Mouse (Mus musculus) neural tube, embryonic 15.5 days (tissue): ENCODE results near the gene Ntn5. TPM values are rescaled to one million over a fixed set of nuclear protein-coding genes. Genes with fewer than 3 reads are reported as not detected.

Experiments used
- ATAC-seq: fragments of 200-750 bp; cut with Nextera tagmentation; 2 replicates; pipeline ENCODE4 v1.8.0; 2017; ENCODE audit warnings: mild to moderate bottlenecking, moderate TSS enrichment, moderate library complexity; ENCODE audit not compliant: low FRiP score
- H3K27ac ChIP-seq: fragments of 300-500 bp; sonication (generic); replicated peaks from 2 replicates; pipeline ENCODE4 v1.5.1; 2015; ENCODE audit warnings: mild to moderate bottlenecking, inconsistent platforms
- H3K27me3 ChIP-seq: fragments of 300-500 bp; sonication (generic); replicated peaks from 2 replicates; pipeline ENCODE4 v1.6.1; 2015; ENCODE audit warnings: inconsistent platforms
- H3K36me3 ChIP-seq: fragments of 300-500 bp; sonication (generic); 2 replicates; pipeline ENCODE4 v1.6.1; 2015; ENCODE audit warnings: inconsistent platforms
- H3K4me1 ChIP-seq: fragments of 300-500 bp; sonication (generic); 2 replicates; pipeline ENCODE4 v1.6.1; 2015; ENCODE audit warnings: inconsistent platforms
- H3K4me2 ChIP-seq: fragments of 300-500 bp; sonication (generic); 2 replicates; pipeline ENCODE4 v1.6.1; 2015; ENCODE audit warnings: inconsistent platforms, mild to moderate bottlenecking, moderate library complexity
- H3K4me3 ChIP-seq: fragments of 300-500 bp; sonication (generic); replicated peaks from 2 replicates; pipeline ENCODE4 v1.5.1; 2015; ENCODE audit warnings: mild to moderate bottlenecking, inconsistent platforms
- H3K9ac ChIP-seq: fragments of 300-500 bp; sonication (generic); replicated peaks from 2 replicates; pipeline ENCODE4 v1.6.1; 2015; ENCODE audit warnings: mild to moderate bottlenecking, inconsistent platforms
- H3K9me3 ChIP-seq: fragments of 300-500 bp; sonication (generic); replicated peaks from 2 replicates; pipeline ENCODE4 v1.6.1; 2016; ENCODE audit warnings: inconsistent platforms
- WGBS: fragments of 180-500 bp; shearing (Covaris S2); methylation state at CpG from one replicate; pipeline ENCODE4 v1.1.7; 2015; ENCODE audit warnings: mixed read lengths; 5-methylcytosine and 5-hydroxymethylcytosine counted together
- polyA plus RNA-seq: library from polyadenylated mRNA; unstranded; fragments of >200 nt; fragmentation: Nextera tagmentation; extraction: Ambion mirVana; gene quantifications from 2 replicates; pipeline ENCODE4 v1.2.1, GENCODE M21; 2015

Ntn5 gene
- polyA plus RNA-seq, 1 experiment from 2014 or later: 1.9 TPM

- 95% methylated on average over 14 of the region's 14 CpGs for WGBS
- H3K36me3 ChIP-seq: peaks cover 67% of the 10 kb centered on the region
- H3K27ac ChIP-seq: no peak overlapping the region
- H3K9ac ChIP-seq: no peak overlapping the region
- no peak for ATAC-seq
- no peak overlapping the region for H3K4me3 ChIP-seq
- no peaks in the 10 kb centered on the region for H3K27me3 ChIP-seq
- peaks cover 13% of the 10 kb centered on the region for H3K4me1 ChIP-seq
- H3K9me3 ChIP-seq: no peaks in the 10 kb centered on the region
- H3K4me2 ChIP-seq: no peak overlapping the region
Observed at GRCm38 (mm10) chr7:45723781-45724180, 40.0 kb downstream of the Ntn5 start.

GRCm38 (mm10) chr7:45725151-45725550 is 41.3 kb downstream of the Ntn5 start:
- H3K36me3 ChIP-seq: peaks cover 61% of the 10 kb centered on the region

GRCm38 (mm10) chr7:45725713-45726112 is 41.9 kb downstream of the Ntn5 start, which contains the start of gene Spaca4:
TSS of gene Spaca4 (minus strand) at chr7:45725813.
- Histone ChIP-seq H3K9ac (no peak within 1 kb of the TSS), H3K4me1 (no peaks in the 10 kb centered on the region), H3K9me3 (no peaks in the 10 kb centered on the region), H3K27ac (no peak within 1 kb of the TSS), H3K4me2 (no peak within 1 kb of the TSS), H3K27me3 (no peaks in the 10 kb centered on the region), H3K36me3 (peaks cover 56% of the 10 kb centered on the region), H3K4me3 (no peak within 1 kb of the TSS)
- ATAC-seq: no peak
- WGBS: 94% methylated on average over 11 of the region's 11 CpGs

More at GRCm38 (mm10) chr7:45725151-45725550, 41.3 kb downstream of the Ntn5 start:
- H3K27ac ChIP-seq: no peak overlapping the region
- 90% methylated on average over 9 of the region's 9 CpGs for whole genome bisulfite sequencing
- no peak overlapping the region for H3K9ac ChIP-seq
- H3K27me3 ChIP-seq: no peaks in the 10 kb centered on the region
- H3K4me2 ChIP-seq: no peak overlapping the region
- H3K4me1 ChIP-seq: no peaks in the 10 kb centered on the region
- H3K4me3 ChIP-seq: no peak overlapping the region
- no peaks in the 10 kb centered on the region for H3K9me3 ChIP-seq
- no peak for ATAC-seq

- no peak overlapping the region for H3K9ac ChIP-seq
- 93% methylated on average over 10 of the region's 10 CpGs for WGBS
Observed at GRCm38 (mm10) chr7:45726419-45726818, 42.6 kb downstream of the Ntn5 start.

GRCm38 (mm10) chr7:45727625-45728024 is 43.8 kb downstream of the Ntn5 start:
- Histone ChIP-seq H3K4me1 (peaks cover 3% of the 10 kb centered on the region; the same call in 1 of the 2 replicates), H3K4me2 (no peak overlapping the region), H3K27ac (no peak overlapping the region), H3K36me3 (peaks cover 44% of the 10 kb centered on the region), H3K27me3 (no peaks in the 10 kb centered on the region), H3K9me3 (no peaks in the 10 kb centered on the region), H3K4me3 (no peak overlapping the region), H3K9ac (no peak overlapping the region)
- WGBS: 85% methylated on average over 3 of the region's 3 CpGs
- ATAC-seq: no peak

More at GRCm38 (mm10) chr7:45726419-45726818, 42.6 kb downstream of the Ntn5 start:
- Histone ChIP-seq H3K4me3 (no peak overlapping the region), H3K4me2 (no peak overlapping the region), H3K27me3 (no peaks in the 10 kb centered on the region), H3K9me3 (no peaks in the 10 kb centered on the region), H3K27ac (no peak overlapping the region), H3K36me3 (peaks cover 49% of the 10 kb centered on the region), H3K4me1 (peaks cover 3% of the 10 kb centered on the region; the same call in 1 of the 2 replicates)
- no peak for ATAC-seq

GRCm38 (mm10) chr7:45730727-45731431 is 47.1 kb downstream of the Ntn5 start:
- no peaks in the 10 kb centered on the region for H3K27me3 ChIP-seq
- no peak overlapping the region for H3K9ac ChIP-seq
- H3K4me2 ChIP-seq: no peak overlapping the region
- no peak overlapping the region for H3K4me3 ChIP-seq
- WGBS: 16% methylated on average over 16 of the region's 16 CpGs
- no peaks in the 10 kb centered on the region for H3K9me3 ChIP-seq
- ATAC-seq: no peak
- peaks cover 13% of the 10 kb centered on the region for H3K36me3 ChIP-seq
- H3K27ac ChIP-seq: no peak overlapping the region
- peaks cover 3% of the 10 kb centered on the region; the same call in 1 of the 2 replicates for H3K4me1 ChIP-seq

- Histone ChIP-seq H3K4me3 (no peak overlapping the region), H3K9me3 (no peaks in the 10 kb centered on the region), H3K9ac (no peak overlapping the region), H3K27ac (no peak overlapping the region), H3K4me2 (no peak overlapping the region), H3K4me1 (peaks cover 3% of the 10 kb centered on the region; the same call in 1 of the 2 replicates), H3K36me3 (peaks cover 3% of the 10 kb centered on the region; the same call in 1 of the 2 replicates), H3K27me3 (no peaks in the 10 kb centered on the region)
- no peak for ATAC-seq
- WGBS: 86% methylated on average over 5 of the region's 5 CpGs
Observed at GRCm38 (mm10) chr7:45733477-45733876, 49.7 kb downstream of the Ntn5 start.

- no peak overlapping the region for H3K27ac ChIP-seq
- H3K4me3 ChIP-seq: no peak overlapping the region
- WGBS: 8% methylated on average over 9 of the region's 9 CpGs
- no peaks in the 10 kb centered on the region for H3K36me3 ChIP-seq
- H3K27me3 ChIP-seq: peaks cover 3% of the 10 kb centered on the region; the same call in 1 of the 2 replicates
- H3K4me2 ChIP-seq: no peak overlapping the region
- H3K9me3 ChIP-seq: no peaks in the 10 kb centered on the region
- peak; percentile 84 for ATAC-seq
- H3K9ac ChIP-seq: no peak overlapping the region
- H3K4me1 ChIP-seq: no peaks in the 10 kb centered on the region
Observed at GRCm38 (mm10) chr7:45739162-45739763, 55.4 kb downstream of the Ntn5 start.

GRCm38 (mm10) chr7:45739820-45740219 is 56.0 kb downstream of the Ntn5 start:
- WGBS: 72% methylated on average over 10 of the region's 10 CpGs
- peaks cover 3% of the 10 kb centered on the region; the same call in 1 of the 2 replicates for H3K27me3 ChIP-seq
- no peaks in the 10 kb centered on the region for H3K9me3 ChIP-seq
- H3K9ac ChIP-seq: no peak overlapping the region
- no peaks in the 10 kb centered on the region for H3K4me1 ChIP-seq
- ATAC-seq: no peak
- no peak overlapping the region for H3K27ac ChIP-seq
- H3K4me2 ChIP-seq: no peak overlapping the region
- H3K36me3 ChIP-seq: no peaks in the 10 kb centered on the region
- H3K4me3 ChIP-seq: no peak overlapping the region

- H3K9ac ChIP-seq: no peak overlapping the region
Observed at GRCm38 (mm10) chr7:45741308-45741707, 57.5 kb downstream of the Ntn5 start.

GRCm38 (mm10) chr7:45741777-45742176 is 58.0 kb downstream of the Ntn5 start:
- no peak for ATAC-seq
- Histone ChIP-seq H3K4me2 (peak overlapping the region; percentile 36), H3K27ac (no peak overlapping the region), H3K4me1 (no peaks in the 10 kb centered on the region), H3K9ac (no peak overlapping the region), H3K36me3 (no peaks in the 10 kb centered on the region), H3K4me3 (peak overlapping the region; percentile 9; the same call in 1 of the 2 replicates), H3K9me3 (no peaks in the 10 kb centered on the region), H3K27me3 (peaks cover 3% of the 10 kb centered on the region; the same call in 1 of the 2 replicates)
- 42% methylated on average over 11 of the region's 11 CpGs for WGBS

More at GRCm38 (mm10) chr7:45741308-45741707, 57.5 kb downstream of the Ntn5 start:
- no peak overlapping the region for H3K4me3 ChIP-seq
- no peak for ATAC-seq
- H3K9me3 ChIP-seq: no peaks in the 10 kb centered on the region
- WGBS: 90% methylated on average over 12 of the region's 12 CpGs
- H3K27ac ChIP-seq: no peak overlapping the region
- H3K27me3 ChIP-seq: peaks cover 3% of the 10 kb centered on the region; the same call in 1 of the 2 replicates
- H3K4me1 ChIP-seq: no peaks in the 10 kb centered on the region
- no peak overlapping the region for H3K4me2 ChIP-seq
- H3K36me3 ChIP-seq: no peaks in the 10 kb centered on the region

- Histone ChIP-seq H3K27ac (no peak overlapping the region), H3K9ac (no peak overlapping the region), H3K27me3 (peaks cover 3% of the 10 kb centered on the region; the same call in 1 of the 2 replicates), H3K36me3 (no peaks in the 10 kb centered on the region), H3K4me1 (no peaks in the 10 kb centered on the region), H3K4me2 (peak overlapping the region; percentile 36), H3K9me3 (no peaks in the 10 kb centered on the region), H3K4me3 (peak overlapping the region; percentile 9; the same call in 1 of the 2 replicates)
- ATAC-seq: no peak
- 44% methylated on average over 19 of the region's 19 CpGs for WGBS
Observed at GRCm38 (mm10) chr7:45742338-45742737, 58.5 kb downstream of the Ntn5 start.
